Mouse (Mus musculus) midbrain, embryonic 15.5 days (tissue): ENCODE data around the gene Gse1. TPM values are rescaled to one million over a fixed set of nuclear protein-coding genes. Genes with fewer than 3 reads are reported as not detected.

Source experiments
- ATAC-seq: fragments of 200-750 bp; cut with Nextera tagmentation; replicated peaks from 2 replicates; pipeline ENCODE4 v1.8.0; 2017; ENCODE audit warnings: moderate TSS enrichment
- H3K27ac ChIP-seq: fragments of 300-500 bp; sonication (generic); 2 replicates; pipeline ENCODE4 v1.5.1; 2015; ENCODE audit warnings: mild to moderate bottlenecking, inconsistent platforms
- H3K27me3 ChIP-seq: fragments of 300-500 bp; sonication (generic); replicated peaks from 2 replicates; pipeline ENCODE4 v1.6.1; 2015; ENCODE audit warnings: inconsistent platforms
- H3K36me3 ChIP-seq: fragments of 300-500 bp; sonication (generic); replicated peaks from 2 replicates; pipeline ENCODE4 v1.6.1; 2015; ENCODE audit warnings: inconsistent platforms
- H3K4me1 ChIP-seq: fragments of 300-500 bp; sonication (generic); 2 replicates; pipeline ENCODE4 v1.6.1; 2015; ENCODE audit warnings: inconsistent platforms
- H3K4me2 ChIP-seq: fragments of 300-500 bp; sonication (generic); 2 replicates; pipeline ENCODE4 v1.6.1; 2015; ENCODE audit warnings: inconsistent platforms, mild to moderate bottlenecking, moderate library complexity
- H3K4me3 ChIP-seq: fragments of 300-500 bp; sonication (generic); 2 replicates; pipeline ENCODE4 v1.5.1; 2015; ENCODE audit warnings: mild to moderate bottlenecking, inconsistent platforms
- H3K9ac ChIP-seq: fragments of 300-500 bp; sonication (generic); 2 replicates; pipeline ENCODE4 v1.6.1; 2015; ENCODE audit warnings: mild to moderate bottlenecking, inconsistent platforms
- H3K9me3 ChIP-seq: fragments of 300-500 bp; sonication (generic); 2 replicates; pipeline ENCODE4 v1.6.1; 2016; ENCODE audit warnings: inconsistent platforms
- WGBS: fragments of 180-500 bp; shearing (Covaris S2); methylation state at CpG from one replicate; pipeline ENCODE4 v1.1.7; 2015; ENCODE audit warnings: mixed read lengths; 5-methylcytosine and 5-hydroxymethylcytosine counted together
- polyA plus RNA-seq: library from polyadenylated mRNA; unstranded; fragments of >200 nt; fragmentation: Nextera tagmentation; extraction: Ambion mirVana; gene quantifications from 2 replicates; pipeline ENCODE4 v1.2.1, GENCODE M21; 2015

Gse1 gene
- polyA plus RNA-seq, 1 experiment from 2014 or later: 21.2 TPM

- WGBS: 26% methylated on average over 3 of the region's 3 CpGs
- H3K9me3 ChIP-seq: no peaks in the 10 kb centered on the region
- H3K4me1 ChIP-seq: peaks cover 60% of the 10 kb centered on the region
- ATAC-seq: no peak
- H3K9ac ChIP-seq: no peak overlapping the region
- H3K4me2 ChIP-seq: no peak overlapping the region
- peak overlapping the region; percentile 27 for H3K27ac ChIP-seq
- no peak overlapping the region for H3K4me3 ChIP-seq
- 0 out of 2 replicates have a peak, but pooled peaks cover 4% of the 10 kb centered on the region for H3K27me3 ChIP-seq
- H3K36me3 ChIP-seq: no peaks in the 10 kb centered on the region
Measured at GRCm38 (mm10) chr8:120285033-120285432, 56.8 kb downstream of the Gse1 start.

- H3K9ac ChIP-seq: no peak overlapping the region
- H3K4me1 ChIP-seq: peaks cover 67% of the 10 kb centered on the region
- peak overlapping the region; percentile 27; the same call in 1 of the 2 replicates for H3K27ac ChIP-seq
- WGBS: 59% methylated on average over 9 of the region's 9 CpGs
- no peak overlapping the region for H3K4me2 ChIP-seq
- H3K36me3 ChIP-seq: no peaks in the 10 kb centered on the region
- no peak overlapping the region for H3K4me3 ChIP-seq
- ATAC-seq: no peak
- no peaks in the 10 kb centered on the region for H3K27me3 ChIP-seq
- no peaks in the 10 kb centered on the region for H3K9me3 ChIP-seq
Measured at GRCm38 (mm10) chr8:120285878-120286277, 57.6 kb downstream of the Gse1 start.

- no peak for ATAC-seq
- Histone ChIP-seq H3K9me3 (no peaks in the 10 kb centered on the region), H3K27me3 (no peaks in the 10 kb centered on the region), H3K36me3 (no peaks in the 10 kb centered on the region), H3K4me1 (peaks cover 68% of the 10 kb centered on the region), H3K9ac (no peak overlapping the region), H3K4me2 (no peak overlapping the region), H3K4me3 (no peak overlapping the region), H3K27ac (no peak overlapping the region)
- 38% methylated on average over 21 of the region's 21 CpGs for WGBS
Measured at GRCm38 (mm10) chr8:120288122-120288908, 60.1 kb downstream of the Gse1 start.

GRCm38 (mm10) chr8:120289191-120289590 lies 60.9 kb downstream of the Gse1 start:
- no peak overlapping the region for H3K4me3 ChIP-seq
- no peaks in the 10 kb centered on the region for H3K36me3 ChIP-seq
- no peaks in the 10 kb centered on the region for H3K27me3 ChIP-seq
- H3K9me3 ChIP-seq: no peaks in the 10 kb centered on the region
- no peak overlapping the region for H3K9ac ChIP-seq
- no peak for ATAC-seq
- no peak overlapping the region for H3K4me2 ChIP-seq
- H3K27ac ChIP-seq: no peak overlapping the region
- 82% methylated on average over 7 of the region's 7 CpGs for WGBS
- H3K4me1 ChIP-seq: peaks cover 70% of the 10 kb centered on the region

- Histone ChIP-seq H3K9ac (no peak overlapping the region), H3K4me3 (no peak overlapping the region), H3K9me3 (no peaks in the 10 kb centered on the region), H3K4me2 (no peak overlapping the region), H3K36me3 (no peaks in the 10 kb centered on the region), H3K4me1 (peaks cover 70% of the 10 kb centered on the region), H3K27ac (no peak overlapping the region), H3K27me3 (no peaks in the 10 kb centered on the region)
- ATAC-seq: no peak
- 29% methylated on average over 10 of the region's 10 CpGs for WGBS
Measured at GRCm38 (mm10) chr8:120289698-120290181, 61.5 kb downstream of the Gse1 start.

GRCm38 (mm10) chr8:120290614-120291013 lies 62.4 kb downstream of the Gse1 start:
- H3K9me3 ChIP-seq: no peaks in the 10 kb centered on the region
- no peak for ATAC-seq
- H3K4me3 ChIP-seq: no peak overlapping the region
- H3K9ac ChIP-seq: no peak overlapping the region
- H3K27ac ChIP-seq: no peak overlapping the region
- no peaks in the 10 kb centered on the region for H3K36me3 ChIP-seq
- no peak overlapping the region for H3K4me2 ChIP-seq
- H3K4me1 ChIP-seq: peaks cover 70% of the 10 kb centered on the region
- WGBS: 60% methylated on average over 15 of the region's 15 CpGs
- no peaks in the 10 kb centered on the region for H3K27me3 ChIP-seq

DNA sequence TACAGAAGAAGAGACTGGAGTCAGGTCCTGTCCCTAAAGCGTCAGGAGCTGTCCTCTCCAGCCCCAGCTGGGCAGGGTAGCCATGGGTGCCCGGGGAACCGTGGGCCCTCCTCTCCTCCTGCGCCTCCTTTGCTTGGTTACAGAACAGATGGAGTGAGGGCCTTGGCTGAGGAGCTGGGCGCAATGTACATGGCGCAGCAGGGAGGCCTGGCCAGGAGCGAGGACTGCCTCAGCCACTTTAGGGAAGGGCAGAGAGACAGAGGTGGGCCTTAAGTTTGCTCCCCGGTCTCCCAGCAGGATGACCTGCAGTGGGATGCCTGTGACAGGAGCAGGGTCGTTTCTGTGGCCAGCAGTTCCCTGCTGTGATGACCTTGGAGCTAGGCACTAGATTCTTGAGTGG lies 63.4 kb downstream of the Gse1 start:
- Histone ChIP-seq H3K4me3 (no peak overlapping the region), H3K4me1 (peaks cover 74% of the 10 kb centered on the region), H3K27ac (peak overlapping the region; percentile 69), H3K9ac (no peak overlapping the region), H3K4me2 (no peak overlapping the region), H3K9me3 (no peaks in the 10 kb centered on the region), H3K27me3 (no peaks in the 10 kb centered on the region), H3K36me3 (no peaks in the 10 kb centered on the region)
- ATAC-seq: no peak
- WGBS: 77% methylated on average over 9 of the region's 9 CpGs

- WGBS: 33% methylated on average over 8 of the region's 8 CpGs
- peak; percentile 32 for ATAC-seq
- H3K9ac ChIP-seq: no peak overlapping the region
Measured at GRCm38 (mm10) chr8:120292316-120293107, 64.3 kb downstream of the Gse1 start.

GRCm38 (mm10) chr8:120293421-120294357 lies 65.4 kb downstream of the Gse1 start:
- Histone ChIP-seq H3K9me3 (no peaks in the 10 kb centered on the region), H3K9ac (no peak overlapping the region; the same call in 1 of the 2 replicates), H3K4me2 (no peak overlapping the region), H3K27ac (peak overlapping the region; percentile 69), H3K4me1 (peaks cover 89% of the 10 kb centered on the region), H3K4me3 (no peak overlapping the region), H3K36me3 (no peaks in the 10 kb centered on the region), H3K27me3 (no peaks in the 10 kb centered on the region)
- peak; percentile 29 for ATAC-seq
- WGBS: 21% methylated on average over 18 of the region's 18 CpGs

More at GRCm38 (mm10) chr8:120292316-120293107, 64.3 kb downstream of the Gse1 start:
- Histone ChIP-seq H3K4me2 (no peak overlapping the region), H3K4me1 (peaks cover 82% of the 10 kb centered on the region), H3K36me3 (no peaks in the 10 kb centered on the region), H3K4me3 (no peak overlapping the region), H3K27me3 (no peaks in the 10 kb centered on the region), H3K27ac (peak overlapping the region; percentile 69), H3K9me3 (no peaks in the 10 kb centered on the region)

- H3K9me3 ChIP-seq: no peaks in the 10 kb centered on the region
- no peak for ATAC-seq
- peaks cover 85% of the 10 kb centered on the region for H3K4me1 ChIP-seq
- 23% methylated on average over 17 of the region's 17 CpGs for WGBS
- no peaks in the 10 kb centered on the region for H3K36me3 ChIP-seq
- no peak overlapping the region for H3K9ac ChIP-seq
- peak overlapping the region; percentile 69 for H3K27ac ChIP-seq
- no peak overlapping the region for H3K4me3 ChIP-seq
- no peaks in the 10 kb centered on the region for H3K27me3 ChIP-seq
- no peak overlapping the region for H3K4me2 ChIP-seq
Measured at GRCm38 (mm10) chr8:120294982-120295870, 67.0 kb downstream of the Gse1 start.

GRCm38 (mm10) chr8:120297000-120297399 lies 68.7 kb downstream of the Gse1 start:
- no peak for ATAC-seq
- Histone ChIP-seq H3K4me1 (peaks cover 80% of the 10 kb centered on the region), H3K4me2 (no peak overlapping the region), H3K27ac (peak overlapping the region; percentile 69; the same call in 1 of the 2 replicates), H3K9ac (no peak overlapping the region), H3K36me3 (no peaks in the 10 kb centered on the region), H3K9me3 (no peaks in the 10 kb centered on the region), H3K27me3 (no peaks in the 10 kb centered on the region), H3K4me3 (no peak overlapping the region)
- WGBS: 29% methylated on average over 5 of the region's 5 CpGs
